Mouse (Mus musculus) cerebellum, adult 18-20 months (tissue): Measurements from ENCODE around the gene Col6a3.

Experiments used
- DNase-seq, 2 experiments: peaks; one replicate each; pipeline ENCODE4 v3.0.0; 2021

Col6a3 gene

GRCm38 (mm10) chr1:90793368-90793767 lies 50.4 kb downstream of the Col6a3 start:
- no peak for DNase-seq

- no peak for DNase-seq
Measured at GRCm38 (mm10) chr1:90790925-90791324, 52.8 kb downstream of the Col6a3 start.

- DNase-seq: no peak
Measured at GRCm38 (mm10) chr1:90789506-90789905, 54.3 kb downstream of the Col6a3 start.

DNA sequence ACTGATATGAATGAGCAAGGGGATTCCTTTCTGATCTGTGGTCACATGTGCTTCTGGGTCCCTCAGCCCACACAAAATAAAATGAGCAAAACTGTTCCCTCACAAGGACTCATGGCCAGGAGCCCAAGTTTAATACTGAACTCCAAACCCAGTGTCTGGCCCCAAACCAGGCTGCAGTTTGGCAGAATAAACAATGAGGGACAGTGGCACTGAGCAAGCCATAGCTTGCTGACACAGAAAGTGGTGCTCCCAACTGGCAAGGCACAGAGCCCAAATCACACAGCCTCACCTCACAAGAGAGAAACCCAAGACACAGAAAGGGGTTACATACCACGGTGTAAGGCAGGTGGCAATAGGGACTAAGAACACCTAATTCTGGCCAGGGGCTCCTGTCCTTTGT lies 63.3 kb downstream of the Col6a3 start:
- DNase-seq: no peak

- DNase-seq: no peak
Measured at GRCm38 (mm10) chr1:90779072-90779471, 64.7 kb downstream of the Col6a3 start.

GRCm38 (mm10) chr1:90775477-90776241 lies 68.1 kb downstream of the Col6a3 start:
- no peak for DNase-seq

GRCm38 (mm10) chr1:90771172-90771571 lies 72.6 kb downstream of the Col6a3 start:
- no peak for DNase-seq

DNA sequence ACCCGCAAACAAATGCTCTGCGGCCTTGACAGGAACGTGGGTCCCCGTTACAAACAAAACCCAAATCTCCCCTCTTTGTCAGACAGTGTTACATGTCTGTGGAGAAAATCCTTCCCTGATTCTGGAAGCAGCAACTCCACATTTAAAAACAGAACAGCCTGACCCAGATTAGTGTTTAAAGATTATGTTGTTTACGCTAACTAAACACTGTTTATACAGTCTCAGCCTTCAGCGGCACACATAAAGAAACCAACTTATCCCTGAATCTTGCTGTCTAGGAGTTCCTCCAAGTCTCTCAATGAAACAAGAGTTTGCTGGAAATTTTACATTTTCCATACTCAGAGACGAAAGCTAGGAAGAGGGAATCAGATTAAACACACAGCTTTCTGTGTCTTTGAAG lies 73.7 kb downstream of the Col6a3 start:
- DNase-seq: no peak

- no peak for DNase-seq
Measured at GRCm38 (mm10) chr1:90769301-90769700, 74.5 kb downstream of the Col6a3 start.

DNA sequence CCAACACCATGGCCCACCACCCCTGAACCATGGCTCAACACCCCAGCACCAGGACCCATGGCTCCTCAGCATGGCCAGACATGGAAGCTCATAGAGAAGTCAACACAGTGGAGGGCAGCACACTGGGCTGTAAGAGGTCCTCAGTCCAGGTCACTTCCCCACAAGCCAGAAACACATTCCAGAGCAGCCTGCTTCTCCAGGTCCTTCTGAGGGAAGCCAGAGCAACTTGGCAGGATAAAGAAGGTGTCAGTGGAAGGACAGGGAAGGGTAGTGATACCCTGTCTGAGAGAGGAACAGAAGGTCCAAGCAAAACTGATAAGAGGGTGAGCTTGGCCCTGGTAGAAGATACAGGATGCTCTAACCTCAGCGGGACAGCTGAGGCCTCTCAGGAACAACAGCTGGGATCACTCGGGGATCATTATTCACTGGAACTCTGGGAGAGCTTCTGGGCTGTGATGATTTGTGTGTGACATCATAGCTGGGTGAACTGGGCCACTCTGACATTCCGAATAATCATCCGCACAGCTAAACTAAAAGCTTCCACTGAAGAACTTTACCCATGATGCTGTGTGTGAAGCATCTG lies 85.6 kb downstream of the Col6a3 start:
- DNase-seq: no peak

DNA sequence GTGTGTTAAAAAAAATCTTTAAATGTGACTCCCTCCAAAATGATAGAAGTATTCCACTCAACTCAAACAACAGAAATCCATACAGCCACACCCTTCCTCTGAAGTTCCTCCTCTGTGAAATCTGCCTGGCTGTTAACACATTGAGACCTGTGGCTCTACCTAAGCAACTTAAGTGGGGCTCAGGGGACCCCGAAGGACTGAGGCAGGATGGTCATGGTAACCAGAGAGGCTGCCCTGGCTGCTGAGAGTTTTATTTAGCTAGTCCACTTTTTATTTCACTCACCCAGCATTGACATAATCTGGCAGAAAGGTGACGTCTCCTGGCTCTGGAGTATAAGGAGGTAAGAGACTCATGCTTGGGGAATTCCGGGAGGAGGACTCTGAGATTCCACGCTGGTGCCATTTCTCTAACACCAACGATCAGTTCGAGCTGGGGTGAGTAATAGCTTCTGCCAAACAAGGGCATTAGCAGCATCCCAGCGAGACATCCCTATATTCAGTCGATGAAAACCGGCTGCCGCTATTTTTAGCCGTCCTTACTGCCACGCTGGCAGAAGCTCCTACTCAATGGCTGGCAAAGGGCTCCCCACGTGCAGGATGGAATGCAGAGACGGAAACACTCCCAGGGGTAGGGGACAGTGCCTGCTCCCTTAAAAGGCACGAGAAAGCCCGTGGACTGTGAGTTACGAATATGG lies 89.8 kb downstream of the Col6a3 start:
- peak in 1 of 2 experiments; percentile 22 for DNase-seq

DNA sequence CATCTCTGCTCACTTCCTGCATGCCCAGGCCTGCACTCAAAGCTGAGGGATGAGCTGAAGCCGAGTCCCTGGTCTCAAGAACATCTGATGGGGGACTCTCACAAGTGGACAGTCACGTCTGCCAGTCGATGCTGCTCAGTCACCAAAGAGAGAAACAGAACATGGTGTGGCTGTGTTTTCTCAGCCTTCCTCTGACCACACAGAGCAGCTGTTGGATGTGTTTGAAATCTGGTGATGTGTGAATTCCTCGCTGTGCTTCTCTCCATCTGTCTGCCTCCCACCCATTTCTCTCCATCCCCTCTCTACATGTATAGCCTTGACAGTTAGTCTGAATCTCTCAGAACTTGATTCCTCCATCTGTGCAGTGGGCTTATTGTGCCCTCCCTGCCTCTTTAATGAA lies 92.5 kb downstream of the Col6a3 start:
- DNase-seq: no peak

GRCm38 (mm10) chr1:90750169-90750568 lies 93.6 kb downstream of the Col6a3 start:
- no peak for DNase-seq

GRCm38 (mm10) chr1:90748544-90748943 lies 95.2 kb downstream of the Col6a3 start:
- peak; percentile 82 to 85 for DNase-seq

DNA sequence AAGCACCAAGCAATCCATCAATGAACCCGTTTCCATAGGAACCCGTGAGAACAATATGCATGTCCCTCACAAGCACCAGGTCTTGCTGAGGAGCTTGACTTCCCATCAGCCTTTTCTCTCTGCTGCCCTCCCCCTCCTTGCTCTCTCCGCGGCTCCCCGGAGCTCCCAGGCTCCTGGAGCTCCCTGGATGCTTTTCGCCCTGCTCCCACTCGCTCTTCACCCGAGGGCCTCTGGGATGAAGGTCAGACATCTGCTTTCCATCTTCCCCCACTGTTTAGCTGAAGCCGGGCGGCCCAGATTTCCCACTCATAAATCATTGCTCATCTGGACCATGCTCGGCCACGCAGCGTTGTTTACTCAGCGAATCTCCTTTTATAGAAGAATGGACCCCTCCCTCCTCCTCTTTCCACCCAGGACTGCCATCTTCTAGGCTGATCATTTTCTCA lies 99.8 kb downstream of the Col6a3 start:
- no peak for DNase-seq

- DNase-seq: no peak
Measured at GRCm38 (mm10) chr1:90743445-90743844, 100.3 kb downstream of the Col6a3 start.

GRCm38 (mm10) chr1:90742641-90743040 lies 101.1 kb downstream of the Col6a3 start:
- no peak for DNase-seq

GRCm38 (mm10) chr1:90740216-90741170 lies 103.3 kb downstream of the Col6a3 start:
- DNase-seq: no peak

DNA sequence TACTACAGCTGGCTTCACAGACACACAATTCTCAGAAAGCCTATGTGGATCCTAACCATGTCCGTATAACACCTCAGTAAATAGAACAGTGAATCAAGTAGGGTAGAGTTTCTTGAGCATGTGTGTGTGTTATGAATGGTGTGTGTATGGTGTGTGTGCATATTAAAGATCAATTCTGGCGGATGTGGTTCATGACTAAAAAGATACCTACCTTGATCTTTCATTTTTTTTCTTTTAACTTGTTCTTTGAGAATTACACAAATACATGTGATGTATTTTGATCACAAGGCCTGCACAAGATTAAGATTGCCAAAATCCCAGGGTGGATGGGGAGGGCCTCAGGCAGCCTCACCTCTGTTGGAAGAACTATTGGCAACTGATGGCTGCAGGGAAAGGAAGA lies 104.9 kb downstream of the Col6a3 start:
- DNase-seq: no peak

- no peak for DNase-seq
Measured at GRCm38 (mm10) chr1:90729466-90729865, 114.3 kb downstream of the Col6a3 start.

GRCm38 (mm10) chr1:90723754-90724153 lies 120.0 kb downstream of the Col6a3 start:
- no peak for DNase-seq

GRCm38 (mm10) chr1:90723325-90723724 lies 120.4 kb downstream of the Col6a3 start:
- DNase-seq: no peak

DNA sequence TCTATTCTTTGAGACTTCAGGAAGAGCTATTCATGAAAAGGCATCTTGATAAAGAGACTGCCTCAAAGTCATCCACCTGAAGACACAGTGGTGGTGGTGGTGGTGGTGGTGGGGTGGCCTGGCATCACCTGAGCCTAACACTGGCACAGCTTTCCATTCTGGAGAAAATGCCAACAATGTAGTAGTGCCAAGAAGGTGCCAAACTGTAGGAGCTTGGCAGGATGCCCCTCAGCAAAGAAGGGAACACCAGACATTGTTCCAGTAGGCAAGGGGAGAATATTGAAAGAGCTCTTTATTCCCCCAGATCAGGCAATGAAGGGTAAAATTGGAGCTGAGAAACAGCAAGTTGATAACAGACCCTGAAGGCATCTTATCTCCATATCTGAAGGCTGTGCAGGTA lies 121.8 kb downstream of the Col6a3 start:
- no peak for DNase-seq
